In genomic region chr7:30973251-30973500, GRCm38 (mm10) we compare ENCODE assay signal across 8 mouse cellular contexts. TPM values are rescaled to one million over a fixed set of nuclear protein-coding genes. Genes with fewer than 3 reads are reported as not detected.
DNase-seq lines count a peak whose midpoint lies in the region; ATAC-seq and TF ChIP-seq lines count a peak whose summit lies in the region.

TSS of gene Lsr (minus strand) at chr7:30973464.

- H3K4me1 ChIP-seq in kidney, embryonic 14.5 days (ENCODE audit: control insufficient read depth, insufficient read depth, low read length), result no peaks in the 10 kb centered on the region; the same call in 1 of the 2 replicates
- H3K4me1 ChIP-seq in forebrain, embryonic 14.5 days (ENCODE audit: control insufficient read depth, insufficient read depth, low read length), result peaks cover 8% of the 10 kb centered on the region; the same call in 1 of the 2 replicates
- H3K4me1 ChIP-seq in liver, embryonic 12.5 days, result peaks cover 12% of the 10 kb centered on the region
- H3K4me1 ChIP-seq in small intestine, adult 2 months (ENCODE audit: control insufficient read depth, insufficient read depth, insufficient read length, low read length), result peaks cover 9% of the 10 kb centered on the region

- peak; percentile 86 for ATAC-seq in kidney, embryonic 14.5 days (ENCODE audit: low FRiP score, low TSS enrichment)
- ATAC-seq in forebrain, embryonic 14.5 days, result peak; percentile 63
- no peak for ATAC-seq in liver, embryonic 12.5 days

- H3K36me3 ChIP-seq in kidney, embryonic 14.5 days (ENCODE audit: control insufficient read depth, insufficient read depth, low read length), result peaks cover 13% of the 10 kb centered on the region; the same call in 1 of the 2 replicates
- H3K36me3 ChIP-seq in forebrain, embryonic 14.5 days (ENCODE audit: control insufficient read depth, insufficient read depth, low read length), result no peaks in the 10 kb centered on the region
- no peaks in the 10 kb centered on the region for H3K36me3 ChIP-seq in liver, embryonic 12.5 days
- peaks cover 23% of the 10 kb centered on the region for H3K36me3 ChIP-seq in small intestine, adult 2 months (ENCODE audit: control insufficient read depth, insufficient read depth, low read length)

- peak within 1 kb of the TSS; percentile 59 for H3K4me3 ChIP-seq in kidney, embryonic 14.5 days (ENCODE audit: low read length)
- peak within 1 kb of the TSS; percentile 34 for H3K4me3 ChIP-seq in forebrain, embryonic 14.5 days (ENCODE audit: low read depth, low read length)
- peak within 1 kb of the TSS; percentile 52 for H3K4me3 ChIP-seq in liver, embryonic 12.5 days
- peak within 1 kb of the TSS; percentile 67 for H3K4me3 ChIP-seq in small intestine, adult 2 months (ENCODE audit: low read depth, low read length)

- DNase-seq in kidney, postnatal 14 days, result no peak
- DNase-seq in ZHBTc4 (ENCODE audit: low read depth, low spot score), result peak; percentile 70
- no peak for DNase-seq in forebrain, embryonic 14.5 days (ENCODE audit: low spot score)
- DNase-seq in cerebellum, postnatal 14 days, result no peak
- DNase-seq in adrenal gland, postnatal 36 days, result no peak

- peak within 1 kb of the TSS; percentile 80 for H3K27ac ChIP-seq in kidney, embryonic 14.5 days (ENCODE audit: low read depth, low read length)
- H3K27ac ChIP-seq in forebrain, embryonic 14.5 days (ENCODE audit: low read depth, low read length), result no peak within 1 kb of the TSS; the same call in 1 of the 2 replicates
- H3K27ac ChIP-seq in liver, embryonic 12.5 days, result peak within 1 kb of the TSS; percentile 60; the same call in 1 of the 2 replicates
- H3K27ac ChIP-seq in small intestine, adult 2 months (ENCODE audit: insufficient read depth, low read depth, low read length), result peak within 1 kb of the TSS; percentile 99

- peak within 1 kb of the TSS; percentile 73 for H3K9ac ChIP-seq in kidney, embryonic 14.5 days (ENCODE audit: low read depth, low read length)
- peak within 1 kb of the TSS; percentile 44 for H3K9ac ChIP-seq in forebrain, embryonic 14.5 days (ENCODE audit: low read length)
- H3K9ac ChIP-seq in liver, embryonic 12.5 days, result peak within 1 kb of the TSS; percentile 52

- no peak for TF ChIP-seq CTCF in small intestine, adult 2 months (IDR thresholded peaks at IDR 0.05; ENCODE audit: extremely low read depth, insufficient read length, insufficient replicate concordance, low read depth, low read length)

- no peaks in the 10 kb centered on the region for H3K9me3 ChIP-seq in kidney, embryonic 14.5 days (ENCODE audit: control insufficient read depth, low read length)
- H3K9me3 ChIP-seq in forebrain, embryonic 14.5 days (replicated peaks; ENCODE audit: control insufficient read depth, low read length), result no peaks in the 10 kb centered on the region
- no peaks in the 10 kb centered on the region for H3K9me3 ChIP-seq in liver, embryonic 12.5 days (replicated peaks)

- peaks cover 10% of the 10 kb centered on the region for H3K27me3 ChIP-seq in kidney, embryonic 14.5 days (ENCODE audit: control insufficient read depth, insufficient read depth, low read length)
- peaks cover 8% of the 10 kb centered on the region for H3K27me3 ChIP-seq in forebrain, embryonic 14.5 days (replicated peaks; ENCODE audit: control insufficient read depth, insufficient read depth, low read length)
- peaks cover 24% of the 10 kb centered on the region for H3K27me3 ChIP-seq in liver, embryonic 12.5 days (replicated peaks)
- H3K27me3 ChIP-seq in small intestine, adult 2 months (ENCODE audit: control insufficient read depth, insufficient read depth, low read length), result no peaks in the 10 kb centered on the region

- TF ChIP-seq POLR2A in small intestine, adult 2 months (IDR thresholded peaks at IDR 0.05; ENCODE audit: low read depth, low read length), result peak; percentile 42; the same call in 1 of the 2 replicates

- H3K4me2 ChIP-seq in kidney, embryonic 14.5 days (replicated peaks; ENCODE audit: low read depth, low read length), result peak within 1 kb of the TSS; percentile 49
- H3K4me2 ChIP-seq in forebrain, embryonic 14.5 days (ENCODE audit: low read length), result peak within 1 kb of the TSS; percentile 65
- peak within 1 kb of the TSS; percentile 65 for H3K4me2 ChIP-seq in liver, embryonic 12.5 days

- WGBS in kidney, embryonic 14.5 days, result under 1% methylated on average over 19 of the region's 19 CpGs
- WGBS in forebrain, embryonic 14.5 days, result under 1% methylated on average over 19 of the region's 19 CpGs
- WGBS in liver, embryonic 12.5 days (ENCODE audit: insufficient replicate concordance), result 2% methylated on average over 19 of the region's 19 CpGs
- under 1% methylated on average over 19 of the region's 19 CpGs for WGBS in small intestine, adult 2 months

RNA-seq across cellular contexts. Expression of gene Lsr, which starts in this region (rescaled TPM):
- 48.5 and 57.1 TPM in 2 replicates for polyA plus RNA-seq in kidney, embryonic 14.5 days (2014; fragmentation: Nextera tagmentation; extraction: Ambion mirVana)
- polyA plus RNA-seq in forebrain, embryonic 14.5 days (2014; fragmentation: Nextera tagmentation; extraction: Ambion mirVana), result 16.8 and 19.2 TPM in 2 replicates
- 27.3 and 28.2 TPM in 2 replicates for polyA plus RNA-seq in liver, embryonic 12.5 days (2016; fragmentation: Nextera tagmentation; extraction: Ambion mirVana)
- 267 and 816 TPM in 2 replicates for polyA plus RNA-seq in small intestine, adult 2 months (2012; rRNA removed)
- total RNA-seq in adrenal gland, postnatal 36 days (2021), result 10 to 100 TPM in 1 of 2 experiments, 1 to 10 TPM in 1; 6.1 to 14.6 TPM
